Mouse (Mus musculus) heart, embryonic 11.5 days (tissue): ENCODE data around the gene Xrcc3. TPM values are rescaled to one million over a fixed set of nuclear protein-coding genes. Genes with fewer than 3 reads are reported as not detected.

ENCODE experiments used
- ATAC-seq: fragments of 200-750 bp; cut with Nextera tagmentation; replicated peaks from 2 replicates; pipeline ENCODE4 v1.8.0; 2017; ENCODE audit warnings: moderate library complexity; ENCODE audit not compliant: insufficient number of reproducible peaks, low FRiP score, low TSS enrichment
- H3K27ac ChIP-seq: fragments of 300-500 bp; sonication (generic); 2 replicates; pipeline ENCODE4 v1.5.1; 2014; ENCODE audit warnings: mild to moderate bottlenecking, low read depth, low read length
- H3K27me3 ChIP-seq: fragments of 300-500 bp; sonication (generic); 2 replicates; pipeline ENCODE4 v1.6.1; 2014; ENCODE audit warnings: mild to moderate bottlenecking, low read length, mixed read lengths; ENCODE audit not compliant: control insufficient read depth, insufficient read depth
- H3K36me3 ChIP-seq: fragments of 300-500 bp; sonication (generic); 2 replicates; pipeline ENCODE4 v1.6.1; 2014; ENCODE audit warnings: mild to moderate bottlenecking, low read length, moderate library complexity, mixed read lengths; ENCODE audit not compliant: control insufficient read depth, insufficient read depth
- H3K4me1 ChIP-seq: fragments of 300-500 bp; sonication (generic); 2 replicates; pipeline ENCODE4 v1.6.1; 2014; ENCODE audit warnings: low read length; ENCODE audit not compliant: control insufficient read depth, insufficient read depth
- H3K4me2 ChIP-seq: fragments of 300-500 bp; sonication (generic); 2 replicates; pipeline ENCODE4 v1.6.1; 2014; ENCODE audit warnings: mild to moderate bottlenecking, moderate library complexity
- H3K4me3 ChIP-seq: fragments of 300-500 bp; sonication (generic); 2 replicates; pipeline ENCODE4 v1.5.1; 2014; ENCODE audit warnings: low read depth, low read length
- H3K9ac ChIP-seq: fragments of 300-500 bp; sonication (generic); 2 replicates; pipeline ENCODE4 v1.6.1; 2014; ENCODE audit warnings: mild to moderate bottlenecking, low read depth, low read length, moderate library complexity
- H3K9me3 ChIP-seq: fragments of 300-500 bp; sonication (generic); replicated peaks from 2 replicates; pipeline ENCODE4 v1.6.1; 2016; ENCODE audit warnings: low read length; ENCODE audit not compliant: control insufficient read depth
- WGBS: fragments of 180-500 bp; shearing (Covaris S2); extraction: QIAGEN DNeasy Blood & Tissue Kit; methylation state at CpG from one replicate; pipeline ENCODE4 v1.1.7; 2014; ENCODE audit not compliant: insufficient replicate concordance; 5-methylcytosine and 5-hydroxymethylcytosine counted together
- polyA plus RNA-seq: library from polyadenylated mRNA; unstranded; fragments of >200 nt; fragmentation: Nextera tagmentation; extraction: Ambion mirVana; gene quantifications from 2 replicates; pipeline ENCODE4 v1.2.1, GENCODE M21; 2014

Gene Xrcc3
- polyA plus RNA-seq, 1 experiment from 2014 or later = 7.9 TPM

- 77% methylated on average over 4 of the region's 4 CpGs for WGBS
- ATAC-seq = no peak
- Histone ChIP-seq H3K9ac (no peak overlapping the region), H3K27ac (no peak overlapping the region), H3K4me2 (no peak overlapping the region), H3K9me3 (no peaks in the 10 kb centered on the region), H3K27me3 (no peaks in the 10 kb centered on the region), H3K4me3 (no peak overlapping the region), H3K36me3 (peaks cover 21% of the 10 kb centered on the region), H3K4me1 (peaks cover 19% of the 10 kb centered on the region)
These were observed 8.3 kb upstream of the Xrcc3 start for GRCm38 (mm10) chr12:111821931-111822330.

GRCm38 (mm10) chr12:111820708-111821107, 7.0 kb upstream of the Xrcc3 start:
- ATAC-seq = no peak
- H3K27me3 ChIP-seq = no peaks in the 10 kb centered on the region
- whole genome bisulfite sequencing = 84% methylated on average over 7 of the region's 7 CpGs
- no peak overlapping the region for H3K4me2 ChIP-seq
- no peaks in the 10 kb centered on the region for H3K9me3 ChIP-seq
- no peak overlapping the region for H3K9ac ChIP-seq
- H3K4me3 ChIP-seq = no peak overlapping the region
- peaks cover 29% of the 10 kb centered on the region for H3K4me1 ChIP-seq
- no peak overlapping the region for H3K27ac ChIP-seq
- peaks cover 13% of the 10 kb centered on the region for H3K36me3 ChIP-seq

- Histone ChIP-seq H3K27ac (no peak overlapping the region), H3K9ac (no peak overlapping the region), H3K4me3 (no peak overlapping the region), H3K36me3 (peaks cover 11% of the 10 kb centered on the region), H3K27me3 (no peaks in the 10 kb centered on the region), H3K4me1 (peaks cover 36% of the 10 kb centered on the region), H3K9me3 (no peaks in the 10 kb centered on the region), H3K4me2 (no peak overlapping the region)
- WGBS = 74% methylated on average over 8 of the region's 8 CpGs
- no peak for ATAC-seq
These were observed 6.3 kb upstream of the Xrcc3 start for GRCm38 (mm10) chr12:111819936-111820335.

- peaks cover 39% of the 10 kb centered on the region for H3K4me1 ChIP-seq
- no peak overlapping the region for H3K4me2 ChIP-seq
- no peak overlapping the region for H3K27ac ChIP-seq
- H3K27me3 ChIP-seq = no peaks in the 10 kb centered on the region
- H3K36me3 ChIP-seq = no peaks in the 10 kb centered on the region
- no peak overlapping the region for H3K9ac ChIP-seq
- WGBS = 91% methylated on average over 8 of the region's 8 CpGs
- ATAC-seq = no peak
- no peak overlapping the region for H3K4me3 ChIP-seq
- no peaks in the 10 kb centered on the region for H3K9me3 ChIP-seq
These were observed 4.3 kb upstream of the Xrcc3 start for GRCm38 (mm10) chr12:111817991-111818390.

- H3K4me3 ChIP-seq = no peak overlapping the region
- no peak for ATAC-seq
- H3K36me3 ChIP-seq = no peaks in the 10 kb centered on the region
- peak overlapping the region; percentile 96; the same call in 1 of the 2 replicates for H3K4me2 ChIP-seq
- H3K4me1 ChIP-seq = peaks cover 45% of the 10 kb centered on the region
- H3K9me3 ChIP-seq = no peaks in the 10 kb centered on the region
- H3K27ac ChIP-seq = no peak overlapping the region
- 55% methylated on average over 9 of the region's 9 CpGs for whole genome bisulfite sequencing
- H3K27me3 ChIP-seq = no peaks in the 10 kb centered on the region
- H3K9ac ChIP-seq = no peak overlapping the region; the same call in 1 of the 2 replicates
These were observed 3.3 kb upstream of the Xrcc3 start for GRCm38 (mm10) chr12:111816967-111817366.

GRCm38 (mm10) chr12:111816528-111816927, 2.9 kb upstream of the Xrcc3 start:
- 53% methylated on average over 13 of the region's 13 CpGs for WGBS
- Histone ChIP-seq H3K9ac (no peak overlapping the region; the same call in 1 of the 2 replicates), H3K4me3 (0 out of 2 replicates have a peak overlapping the region, but pooled peaks have one; percentile 17)

GRCm38 (mm10) chr12:111814769-111815762, 1.4 kb upstream of the Xrcc3 start:
- H3K4me1 ChIP-seq = peaks cover 42% of the 10 kb centered on the region
- 21% methylated on average over 19 of the region's 19 CpGs for WGBS
- peak overlapping the region; percentile 84 for H3K9ac ChIP-seq

More at GRCm38 (mm10) chr12:111816528-111816927, 2.9 kb upstream of the Xrcc3 start:
- Histone ChIP-seq H3K4me2 (peak overlapping the region; percentile 96; the same call in 1 of the 2 replicates), H3K27me3 (no peaks in the 10 kb centered on the region), H3K27ac (no peak overlapping the region), H3K4me1 (peaks cover 45% of the 10 kb centered on the region), H3K9me3 (no peaks in the 10 kb centered on the region), H3K36me3 (no peaks in the 10 kb centered on the region)
- no peak for ATAC-seq

GRCm38 (mm10) chr12:111813111-111813765, 435 bp downstream of the Xrcc3 start:
- no peaks in the 10 kb centered on the region for H3K9me3 ChIP-seq
- no peak overlapping the region for H3K27ac ChIP-seq
- WGBS = 4% methylated on average over 27 of the region's 27 CpGs
- no peaks in the 10 kb centered on the region for H3K36me3 ChIP-seq
- H3K4me1 ChIP-seq = peaks cover 43% of the 10 kb centered on the region
- ATAC-seq = no peak
- peak overlapping the region; percentile 77 for H3K4me3 ChIP-seq
- no peaks in the 10 kb centered on the region for H3K27me3 ChIP-seq
- H3K4me2 ChIP-seq = peak overlapping the region; percentile 96
- peak overlapping the region; percentile 77 for H3K9ac ChIP-seq

More at GRCm38 (mm10) chr12:111814769-111815762, 1.4 kb upstream of the Xrcc3 start:
- H3K27me3 ChIP-seq = no peaks in the 10 kb centered on the region
- H3K9me3 ChIP-seq = no peaks in the 10 kb centered on the region
- H3K36me3 ChIP-seq = no peaks in the 10 kb centered on the region
- peak overlapping the region; percentile 96 for H3K4me2 ChIP-seq
- ATAC-seq = no peak
- H3K4me3 ChIP-seq = peak overlapping the region; percentile 77
- H3K27ac ChIP-seq = peak overlapping the region; percentile 92
